Mouse (Mus musculus) testis, postnatal 14 days (tissue): ENCODE results near the gene Ttbk1.
"Not testable (repeated sequence)": the region's sequence is repeated elsewhere in the genome, so short reads cannot be mapped to it uniquely, and the experiment has no call there.

Experiments used
- DNase-seq: peaks from one replicate; pipeline ENCODE4 v3.0.0; 2021; ENCODE audit warnings: low spot score

Ttbk1 gene

DNA sequence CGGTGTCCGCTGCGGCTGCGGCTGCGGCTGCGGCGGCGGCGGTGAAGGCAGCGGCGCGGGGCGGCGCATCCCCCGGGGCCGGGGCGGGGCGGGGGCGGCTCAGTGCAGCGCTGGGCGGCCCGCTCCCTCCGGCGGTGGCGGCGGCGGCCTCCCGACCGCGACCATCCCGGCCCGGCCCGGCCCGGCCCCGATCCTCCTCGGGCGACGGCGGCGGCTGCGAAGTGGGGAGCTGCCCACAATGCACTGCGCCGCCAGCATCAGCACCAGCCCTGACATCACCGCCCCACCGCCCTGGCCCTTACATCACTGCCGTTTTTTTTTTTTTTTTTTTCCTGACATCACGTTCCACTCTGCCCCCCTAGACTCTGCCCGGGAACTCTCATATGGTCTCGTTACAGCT is at the start of gene Ttbk1:
Ttbk1 (minus strand) TSS at position 245 of the 400 bp plus-strand sequence.
- no peak for DNase-seq

DNA sequence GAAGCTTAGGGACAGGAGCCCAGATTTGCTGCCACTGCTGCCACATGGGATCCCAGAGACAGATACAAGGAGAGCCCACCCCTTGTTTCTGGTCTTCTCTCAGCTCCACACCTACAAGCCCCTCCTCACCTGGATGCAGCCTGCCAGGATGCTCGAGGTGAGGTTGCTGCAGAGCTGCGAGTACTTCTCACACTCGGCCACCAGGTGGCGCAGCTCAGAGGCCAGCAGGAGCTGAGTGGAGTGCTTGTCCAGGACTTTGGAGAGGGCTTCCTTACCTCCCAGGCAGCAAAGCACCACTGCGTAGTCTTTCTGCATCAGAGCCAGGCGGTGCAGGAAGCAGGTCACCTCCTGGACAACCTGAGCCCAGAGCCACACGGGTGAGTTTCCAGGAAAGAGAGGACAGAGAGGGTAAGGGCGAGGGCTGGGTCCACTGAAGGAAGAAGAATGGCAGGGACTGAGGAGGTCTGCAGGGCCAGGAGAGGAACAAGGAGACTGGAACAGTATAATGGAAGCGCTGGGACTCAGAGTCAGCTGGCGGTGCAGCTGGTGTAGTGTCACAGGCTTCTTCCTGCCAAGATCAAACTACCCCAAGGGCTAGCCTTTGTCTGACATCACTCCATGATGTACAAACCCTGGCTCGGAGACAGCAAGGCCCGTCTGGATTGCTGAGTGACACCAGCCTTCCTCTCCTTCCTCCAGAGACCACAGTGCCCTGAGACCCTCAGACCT is 38.3 kb upstream of the Ttbk1 start:
- peak; percentile 70 for DNase-seq

DNA sequence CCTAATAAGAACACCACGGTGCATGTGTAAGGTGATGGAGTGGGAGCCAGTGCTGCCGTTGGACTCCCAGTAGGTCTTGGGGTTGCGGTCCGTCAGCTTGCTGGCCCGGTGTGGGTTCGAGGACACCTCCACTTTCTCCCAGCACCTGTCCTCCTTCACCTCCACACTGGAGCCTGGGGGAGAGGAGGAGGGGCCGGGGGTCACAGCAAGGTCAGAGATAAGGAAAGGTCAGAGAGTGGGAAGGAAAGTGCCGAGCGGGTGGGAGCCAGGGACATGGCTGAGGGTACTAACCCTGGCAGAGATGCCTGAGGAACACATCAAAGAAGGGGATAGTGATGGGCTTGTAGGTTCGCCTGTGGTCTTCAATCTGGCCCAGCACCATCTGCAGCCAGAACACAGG is 37.6 kb upstream of the Ttbk1 start:
- DNase-seq = no peak

GRCm38 (mm10) chr17:46521963-46522668 is 34.6 kb upstream of the Ttbk1 start:
- DNase-seq = no peak

- DNase-seq = no peak
Observed at GRCm38 (mm10) chr17:46521174-46521573, 33.7 kb upstream of the Ttbk1 start.

DNA sequence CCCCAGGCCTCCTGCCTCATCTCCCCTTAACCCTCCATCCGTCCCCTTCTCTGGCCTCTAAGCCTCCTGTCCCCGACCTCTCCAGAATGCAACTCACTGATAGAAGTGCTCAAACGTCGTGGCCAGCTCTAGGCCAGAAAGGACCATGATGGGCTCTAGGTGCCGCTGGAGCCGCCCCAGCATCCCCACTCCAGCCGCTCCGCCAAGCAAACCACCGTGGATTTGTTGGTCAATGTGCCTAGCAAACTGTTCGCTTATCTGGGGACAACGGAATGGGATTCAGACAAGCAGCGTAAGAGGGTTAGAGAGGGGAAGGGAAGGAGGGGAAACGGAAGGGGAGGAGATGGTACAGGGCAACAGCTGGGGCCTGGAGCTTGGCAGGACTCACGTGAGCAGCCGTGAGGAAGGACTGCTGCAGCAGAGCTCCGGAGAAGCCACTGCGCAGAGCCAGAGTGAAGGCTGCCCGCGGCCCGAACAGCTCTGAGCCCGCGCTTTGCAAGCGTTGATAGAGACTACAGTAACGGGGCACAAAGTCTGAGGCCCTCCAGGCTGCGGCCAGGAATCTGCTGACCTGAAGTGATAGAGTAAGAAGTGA is 33.0 kb upstream of the Ttbk1 start:
- DNase-seq = no peak

DNA sequence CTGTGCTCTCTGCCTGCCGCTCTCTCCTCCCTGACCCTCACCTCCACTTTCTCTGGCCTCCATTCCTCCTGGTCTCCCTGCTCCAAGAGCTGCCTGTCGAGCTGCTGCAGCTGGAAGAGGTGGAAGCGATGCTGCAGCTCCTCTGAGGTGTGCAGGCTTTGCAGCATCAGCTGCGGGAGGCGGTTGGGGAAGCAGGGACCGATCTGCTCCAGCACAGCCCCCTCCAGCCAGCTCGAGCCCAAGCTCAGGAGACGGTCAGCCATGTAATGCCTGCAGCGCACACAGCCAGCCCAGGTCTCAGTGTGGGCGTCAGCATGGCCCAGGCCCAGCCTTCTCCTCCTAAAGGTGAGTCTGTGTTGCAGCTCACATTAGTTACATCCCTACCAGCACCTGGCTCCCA is 32.5 kb upstream of the Ttbk1 start:
- no peak for DNase-seq

GRCm38 (mm10) chr17:46513329-46513728 is 25.9 kb upstream of the Ttbk1 start:
- DNase-seq = no peak

DNA sequence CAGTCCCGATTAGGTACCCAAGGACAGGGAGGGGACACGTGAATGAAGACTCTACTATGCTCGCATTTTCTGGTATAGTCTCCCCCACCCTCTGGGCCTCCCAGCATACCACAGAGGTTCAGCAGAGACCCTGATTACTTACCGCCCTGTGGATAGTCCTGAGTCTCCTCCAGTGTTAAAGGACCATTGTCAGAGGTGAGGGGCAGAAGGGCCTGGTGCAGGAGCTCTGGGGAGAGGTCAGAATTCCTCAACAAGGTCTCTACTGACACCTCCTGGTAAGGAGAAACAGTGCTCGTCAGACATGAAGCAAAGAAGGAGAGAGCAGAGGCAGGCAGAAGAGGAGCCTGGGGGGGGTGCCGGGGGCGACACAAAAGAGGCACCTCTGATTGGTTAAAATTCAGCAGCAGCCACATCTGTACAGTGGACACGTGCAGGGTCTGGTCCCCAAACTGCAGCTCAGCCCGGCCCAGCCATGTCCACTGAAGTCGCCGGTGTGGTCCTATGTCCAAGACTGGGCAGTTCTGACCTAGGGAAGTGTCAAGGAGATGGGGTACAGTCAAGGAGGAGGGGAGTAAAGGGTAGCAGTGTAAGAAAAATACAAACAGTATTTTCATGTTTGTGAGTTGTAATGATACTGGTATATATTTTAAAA is 23.7 kb upstream of the Ttbk1 start:
- no peak for DNase-seq

GRCm38 (mm10) chr17:46505617-46506016 is 18.1 kb upstream of the Ttbk1 start:
- no peak for DNase-seq

GRCm38 (mm10) chr17:46503847-46504638 is 16.6 kb upstream of the Ttbk1 start:
- DNase-seq = no peak

- no peak for DNase-seq
Observed at GRCm38 (mm10) chr17:46502775-46503174, 15.3 kb upstream of the Ttbk1 start.

GRCm38 (mm10) chr17:46497956-46498355 is 10.5 kb upstream of the Ttbk1 start:
- no peak for DNase-seq

DNA sequence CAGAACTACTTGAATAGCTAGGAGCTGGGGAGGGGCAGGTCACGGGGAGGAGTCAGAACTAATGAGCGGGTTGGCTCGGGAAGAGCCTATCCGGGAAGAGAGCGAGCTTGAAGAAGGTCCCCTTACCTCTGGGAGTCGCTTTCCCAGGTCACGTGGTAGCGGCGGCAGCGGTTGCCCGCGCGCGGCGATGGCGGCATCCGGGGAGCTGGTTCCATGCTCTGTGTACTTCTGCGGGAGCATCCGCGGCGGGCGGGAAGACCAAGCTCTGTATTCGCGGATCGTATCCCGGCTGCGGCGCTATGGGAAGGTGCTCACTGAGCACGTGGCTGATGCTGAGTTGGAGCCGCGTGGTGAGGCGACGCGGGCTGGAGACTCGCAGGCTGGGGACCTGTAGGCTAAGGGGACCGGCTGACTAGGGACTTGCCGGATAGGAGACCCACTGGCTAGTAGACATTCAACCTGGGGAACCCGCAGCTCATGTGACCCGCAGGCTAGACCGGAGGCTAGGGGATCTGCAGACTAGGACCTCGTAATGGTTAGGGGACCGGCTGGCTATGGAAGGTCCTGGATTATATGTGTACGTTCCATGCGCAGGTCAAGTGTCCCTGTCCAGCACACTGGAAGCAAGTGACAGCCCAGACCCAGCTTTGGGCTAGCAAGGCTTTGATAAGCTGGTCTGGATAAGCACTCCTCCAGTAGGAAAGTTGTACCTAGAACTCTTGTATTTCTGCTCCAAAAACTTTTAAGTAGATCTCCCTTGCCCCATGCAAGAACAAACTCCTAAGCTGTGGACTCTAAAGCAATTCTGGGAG is 9.4 kb upstream of the Ttbk1 start, which contains the start of gene Dnph1:
Dnph1 (plus strand) TSS at position 89 of the 812 bp plus-strand sequence.
- peak; percentile 83 for DNase-seq

GRCm38 (mm10) chr17:46496081-46496480 is 8.6 kb upstream of the Ttbk1 start:
- not testable (repeated sequence) for DNase-seq

GRCm38 (mm10) chr17:46495486-46495885 is 8.0 kb upstream of the Ttbk1 start:
- DNase-seq = no peak

DNA sequence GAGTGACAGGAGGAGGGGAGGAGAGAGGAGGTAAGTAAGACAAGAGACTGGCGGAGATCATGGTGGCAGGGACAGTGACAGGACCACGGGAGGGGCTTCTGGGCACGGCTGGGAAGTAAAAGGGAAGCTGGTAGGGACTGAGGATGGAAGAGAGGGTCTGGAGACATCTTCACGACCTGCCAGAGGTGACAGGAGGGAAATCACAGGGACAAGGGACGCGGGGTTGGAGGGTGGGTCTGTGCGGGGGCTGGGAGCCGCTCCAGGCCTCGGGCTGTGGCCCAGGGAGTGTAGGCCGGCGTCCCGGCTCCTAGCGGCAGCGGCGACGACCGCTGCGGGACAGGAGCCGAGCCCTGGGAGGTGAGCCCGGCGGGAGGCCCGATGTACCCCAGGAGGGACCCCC is 480 bp downstream of the Ttbk1 start:
- DNase-seq = no peak

- no peak for DNase-seq
Observed at GRCm38 (mm10) chr17:46484461-46484875, 3.0 kb downstream of the Ttbk1 start.

- no peak for DNase-seq
Observed at GRCm38 (mm10) chr17:46484021-46484431, 3.4 kb downstream of the Ttbk1 start.

DNA sequence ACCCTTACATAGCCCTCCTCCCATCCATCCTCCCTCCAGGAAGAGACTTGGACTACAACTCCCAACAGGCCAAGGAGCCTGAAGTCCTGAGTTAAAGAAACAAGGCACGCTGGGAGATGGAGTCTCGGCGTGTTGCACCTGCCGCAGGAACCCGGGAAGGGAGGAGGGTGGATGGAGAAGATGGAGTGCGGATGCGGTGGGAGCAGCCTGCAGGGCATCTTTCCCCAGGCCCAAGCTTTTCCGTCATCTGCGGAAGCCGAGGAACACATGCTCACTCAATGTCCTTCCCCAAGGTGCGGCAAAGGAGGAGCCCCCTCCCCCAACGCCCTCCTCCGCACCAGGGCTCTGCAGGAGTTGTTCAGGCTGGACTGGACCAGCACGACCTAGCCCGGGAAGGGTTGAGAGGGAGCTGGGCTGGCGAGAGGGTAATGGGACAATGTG is 3.9 kb downstream of the Ttbk1 start:
- peak; percentile 56 for DNase-seq

GRCm38 (mm10) chr17:46477286-46477685 is 10.2 kb downstream of the Ttbk1 start:
- DNase-seq = no peak
